Mouse (Mus musculus): ENCODE measurements around the gene Entpd6.

DNA sequence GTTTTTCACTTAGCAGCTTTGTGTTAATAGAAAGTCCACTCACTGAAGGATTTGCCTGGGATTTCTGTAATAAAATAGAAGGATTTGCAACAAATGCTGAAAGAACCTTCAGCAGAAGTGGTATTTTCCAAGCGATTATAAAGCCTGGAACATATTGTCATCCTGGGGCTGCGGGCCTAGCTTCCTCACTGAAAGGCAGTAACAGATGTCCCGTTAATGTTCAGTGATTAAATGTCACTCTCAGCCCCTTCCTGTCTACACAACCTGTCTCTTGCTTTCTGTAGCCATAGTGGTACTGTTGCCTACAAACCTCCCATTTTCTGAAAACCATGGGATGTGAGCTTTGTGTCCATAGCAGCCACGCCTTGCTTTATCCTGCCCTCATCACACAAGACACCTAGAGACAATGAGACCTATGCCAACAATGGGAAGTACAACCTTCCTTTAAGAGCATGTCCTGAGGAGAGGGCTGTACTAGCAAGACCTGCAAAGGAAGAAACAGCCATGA is 36.6 kb upstream of the Entpd6 start:
- no peak for TF ChIP-seq CTCF (IDR thresholded peaks at IDR 0.05; ENCODE audit: low read depth, low read length)
- no peak for TF ChIP-seq POLR2A (IDR thresholded peaks at IDR 0.05; ENCODE audit: extremely low read depth, insufficient read depth, low read length)

Data from liver, adult 2 months (tissue).